14 mouse cellular contexts compared by ENCODE assay signal in genomic region chr12:110071823-110072222, GRCm38 (mm10).
"Had no signal": no experiment of that assay in that cellular context is flagged by ENCODE, and none has a peak within 500 bp of the region (broad histone marks: within the 10 kb centered on the region; RNA-seq: fewer than 3 reads in every experiment).

No protein-coding gene starts in this region.

- H3K27me3 ChIP-seq: hindbrain, embryonic 15.5 days; liver, embryonic 13.5 days; neural tube, embryonic 12.5 days had no signal

- H3K4me3 ChIP-seq: hindbrain, embryonic 15.5 days; liver, embryonic 13.5 days; neural tube, embryonic 12.5 days had no signal

- H3K36me3 ChIP-seq: hindbrain, embryonic 15.5 days; liver, embryonic 13.5 days; neural tube, embryonic 12.5 days had no signal

- DNase-seq: kidney, adult 8-10 months; kidney, postnatal 25 days; left cerebral cortex, postnatal 4 days; liver; liver, embryonic 13.5 days; liver, postnatal 0 days; midbrain, embryonic 14.5 days; retina, postnatal 1 day; right cerebral cortex, postnatal 4 days; spleen, adult 18-20 months; thymus, postnatal 36 days had no signal

- ATAC-seq: intestine, embryonic 16.5 days; liver, postnatal 0 days had no signal

- H3K4me1 ChIP-seq: hindbrain, embryonic 15.5 days; liver, embryonic 13.5 days; neural tube, embryonic 12.5 days had no signal

- H3K4me2 ChIP-seq: hindbrain, embryonic 15.5 days; liver, embryonic 13.5 days; neural tube, embryonic 12.5 days had no signal

- H3K9ac ChIP-seq: hindbrain, embryonic 15.5 days; liver, embryonic 13.5 days; liver, postnatal 0 days; neural tube, embryonic 12.5 days had no signal

- H3K27ac ChIP-seq: hindbrain, embryonic 15.5 days; liver, embryonic 13.5 days; neural tube, embryonic 12.5 days had no signal
